In the genomic region with DNA sequence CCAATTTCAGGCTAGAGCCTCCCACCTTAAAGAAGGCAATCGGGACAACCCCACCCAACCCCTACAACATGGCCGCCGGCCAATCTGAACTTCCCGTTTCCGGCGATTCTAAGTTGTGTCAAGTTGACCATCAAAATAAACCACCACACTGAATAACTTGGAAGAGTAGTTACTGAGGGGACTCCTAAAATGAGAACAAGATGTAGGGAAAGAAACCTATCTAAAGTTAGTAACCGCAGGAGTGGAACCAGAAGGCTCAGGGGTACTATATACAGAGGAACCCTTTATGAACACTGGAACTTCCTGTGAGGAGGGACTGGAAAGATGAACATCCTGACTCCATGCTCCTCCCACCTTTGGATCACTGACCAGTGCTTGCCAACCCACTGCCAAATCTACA, we compare ENCODE assay signal across 45 mouse cellular contexts. TPM values are rescaled to one million over a fixed set of nuclear protein-coding genes. Genes with fewer than 3 reads are reported as not detected.
"Had no signal": no experiment of that assay in that cellular context is flagged by ENCODE, and none has a peak within 500 bp of the region (broad histone marks: within the 10 kb centered on the region; RNA-seq: fewer than 3 reads in every experiment).

No protein-coding gene starts in this region.

- H3K27ac ChIP-seq: limb, embryonic 10.5 days; limb, embryonic 12.5 days; limb, embryonic 13.5 days; limb, embryonic 15.5 days; liver, embryonic 12.5 days; liver, embryonic 13.5 days; liver, embryonic 14.5 days; liver, embryonic 15.5 days; lung, embryonic 15.5 days; macrophage; midbrain, embryonic 10.5 days; midbrain, embryonic 12.5 days; midbrain, embryonic 13.5 days; midbrain, embryonic 15.5 days had no signal

- H3K9me3 ChIP-seq: limb, embryonic 10.5 days; limb, embryonic 13.5 days; limb, embryonic 15.5 days; liver, embryonic 12.5 days; liver, embryonic 13.5 days; liver, embryonic 15.5 days; lung, embryonic 15.5 days; megakaryocyte, embryonic 14.5 days; midbrain, embryonic 10.5 days; midbrain, embryonic 12.5 days; midbrain, embryonic 13.5 days; midbrain, embryonic 15.5 days had no signal

- DNase-seq: left cerebral cortex, postnatal 4 days; liver; liver, embryonic 13.5 days; liver, postnatal 0 days; lung, adult 18-20 months; lung, adult 2 months; lung, embryonic 14.5 days; lung, postnatal 10 days; lung, postnatal 14 days; lung, postnatal 36 days; lung, postnatal 4 days; midbrain, embryonic 14.5 days had no signal

- H3K9ac ChIP-seq: limb, embryonic 12.5 days; limb, embryonic 13.5 days; limb, embryonic 15.5 days; liver, embryonic 12.5 days; liver, embryonic 13.5 days; liver, embryonic 14.5 days; liver, embryonic 15.5 days; liver, postnatal 0 days; lung, embryonic 14.5 days; lung, embryonic 15.5 days; midbrain, embryonic 12.5 days; midbrain, embryonic 13.5 days; midbrain, embryonic 15.5 days had no signal

- H3K4me3 ChIP-seq: limb, embryonic 10.5 days; limb, embryonic 12.5 days; limb, embryonic 13.5 days; limb, embryonic 15.5 days; liver, embryonic 12.5 days; liver, embryonic 13.5 days; liver, embryonic 15.5 days; lung, embryonic 15.5 days; megakaryocyte, embryonic 14.5 days; midbrain, embryonic 10.5 days; midbrain, embryonic 12.5 days; midbrain, embryonic 13.5 days; midbrain, embryonic 15.5 days; myocyte had no signal

- H3K4me2 ChIP-seq: limb, embryonic 12.5 days; limb, embryonic 13.5 days; limb, embryonic 15.5 days; liver, embryonic 11.5 days; liver, embryonic 12.5 days; liver, embryonic 13.5 days; liver, embryonic 15.5 days; lung, embryonic 14.5 days; lung, embryonic 15.5 days; midbrain, embryonic 11.5 days; midbrain, embryonic 12.5 days; midbrain, embryonic 13.5 days; midbrain, embryonic 15.5 days had no signal

- H3K27me3 ChIP-seq: limb, embryonic 12.5 days; limb, embryonic 13.5 days; limb, embryonic 15.5 days; liver, embryonic 12.5 days; liver, embryonic 15.5 days; lung, embryonic 15.5 days; midbrain, embryonic 12.5 days; midbrain, embryonic 13.5 days; midbrain, embryonic 15.5 days had no signal

- ATAC-seq: liver, embryonic 12.5 days; liver, postnatal 0 days; lung, postnatal 0 days; midbrain, embryonic 13.5 days; midbrain, embryonic 15.5 days; midbrain, embryonic 16.5 days had no signal

- H3K36me3 ChIP-seq: limb, embryonic 10.5 days; limb, embryonic 12.5 days; limb, embryonic 13.5 days; limb, embryonic 15.5 days; liver, embryonic 12.5 days; liver, embryonic 13.5 days; liver, embryonic 15.5 days; lung, embryonic 15.5 days; midbrain, embryonic 10.5 days; midbrain, embryonic 12.5 days; midbrain, embryonic 13.5 days; midbrain, embryonic 15.5 days had no signal

- H3K4me1 ChIP-seq: limb, embryonic 12.5 days; limb, embryonic 13.5 days; lung, embryonic 15.5 days; midbrain, embryonic 10.5 days; midbrain, embryonic 12.5 days; midbrain, embryonic 13.5 days; midbrain, embryonic 15.5 days had no signal

RNA-seq across cellular contexts. Expression of a gene that starts 10.9 kb away (rescaled TPM):
- total RNA-seq: left cerebral cortex, postnatal 14 days; left cerebral cortex, postnatal 25 days; left cerebral cortex, postnatal 36 days; left cerebral cortex, postnatal 4 days; megakaryocyte progenitor cell, adult 5-6 weeks; megakaryocyte, adult 5-6 weeks; megakaryocyte-erythroid progenitor cell, adult 5-6 weeks; midbrain, postnatal 0 days; monocyte, adult 5-6 weeks had no signal
- polyA plus RNA-seq: limb, embryonic 10.5 days; limb, embryonic 12.5 days; limb, embryonic 13.5 days; limb, embryonic 14.5 days; limb, embryonic 15.5 days; liver, adult 2 months; liver, embryonic 11.5 days; liver, embryonic 12.5 days; liver, embryonic 13.5 days; liver, embryonic 14.5 days; liver, embryonic 15.5 days; liver, embryonic 16.5 days; liver, postnatal 0 days; lung, embryonic 14.5 days; lung, embryonic 16.5 days; lung, postnatal 0 days; macrophage; midbrain, embryonic 10.5 days; midbrain, embryonic 11.5 days; midbrain, embryonic 12.5 days; midbrain, embryonic 13.5 days; midbrain, embryonic 14.5 days; midbrain, embryonic 15.5 days; midbrain, embryonic 16.5 days; myocyte; neural tube, embryonic 11.5 days had no signal

RNA-seq across cellular contexts. Expression of a gene that starts 41.5 kb away (rescaled TPM):
- total RNA-seq: left cerebral cortex, postnatal 4 days; liver, adult 2 months; megakaryocyte, adult 5-6 weeks; midbrain, postnatal 0 days; monocyte, adult 5-6 weeks had no signal
- polyA plus RNA-seq: limb, embryonic 10.5 days; limb, embryonic 11.5 days; liver, embryonic 11.5 days; liver, embryonic 13.5 days; liver, embryonic 14.5 days; macrophage; midbrain, embryonic 10.5 days; midbrain, embryonic 11.5 days; midbrain, embryonic 12.5 days; midbrain, embryonic 13.5 days; midbrain, embryonic 15.5 days; midbrain, embryonic 16.5 days; midbrain, postnatal 0 days; neural tube, embryonic 11.5 days had no signal
